Mouse (Mus musculus): ENCODE measurements around the gene Trim26.

DNA sequence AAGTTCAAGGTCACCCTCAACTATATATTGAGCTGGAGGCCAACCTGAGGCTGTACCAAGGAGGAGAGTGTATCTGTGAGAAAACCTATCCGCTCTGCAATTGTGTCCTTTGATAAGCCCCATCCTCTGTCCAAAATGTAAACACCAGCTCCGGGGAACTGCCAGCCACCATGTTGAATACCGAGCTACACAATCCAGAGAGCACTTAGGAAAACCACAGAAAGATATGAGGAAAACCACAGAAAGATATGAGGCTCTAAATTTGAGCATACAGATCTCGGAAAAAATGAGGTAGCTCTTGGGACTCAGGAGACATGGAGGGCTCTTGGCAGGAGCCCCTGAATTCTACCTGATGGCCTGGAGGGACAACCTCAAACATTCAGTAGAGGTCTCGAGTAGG is 56.5 kb downstream of the Trim26 start:
- TF ChIP-seq POLR2A (IDR thresholded peaks at IDR 0.05; ENCODE audit: insufficient read depth, low read depth, low read length), result no peak
- TF ChIP-seq CTCF (IDR thresholded peaks at IDR 0.05; ENCODE audit: insufficient read depth, low read depth, low read length), result no peak

Data from olfactory bulb, adult 2 months (tissue).